Mouse (Mus musculus): ENCODE data around the gene Pgf.

The Pgf gene

GRCm38 (mm10) chr12:85196191-85196590 lies 18.6 kb upstream of the Pgf start:
- peaks cover 42% of the 10 kb centered on the region for H3K4me1 ChIP-seq (replicated peaks; ENCODE audit: low read depth, low read length)
- TF ChIP-seq POU5F1 (IDR thresholded peaks at IDR 0.05; ENCODE audit: borderline replicate concordance, low read length) (no peak), NANOG (IDR thresholded peaks at IDR 0.05; ENCODE audit: borderline replicate concordance, low read length) (no peak), CTCF (conservative IDR thresholded peaks at IDR 0.05; ENCODE audit: low read length) (no peak)
- H3K4me3 ChIP-seq (replicated peaks; ENCODE audit: low read length) = no peak overlapping the region

GRCm38 (mm10) chr12:85195086-85195485 lies 17.5 kb upstream of the Pgf start:
- peaks cover 41% of the 10 kb centered on the region for H3K4me1 ChIP-seq (replicated peaks; ENCODE audit: low read depth, low read length)
- no peaks in the 10 kb centered on the region for H3K9me3 ChIP-seq (ENCODE audit: low read length)
- TF ChIP-seq NANOG (IDR thresholded peaks at IDR 0.05; ENCODE audit: borderline replicate concordance, low read length) (no peak), POU5F1 (IDR thresholded peaks at IDR 0.05; ENCODE audit: borderline replicate concordance, low read length) (no peak), CTCF (conservative IDR thresholded peaks at IDR 0.05; ENCODE audit: low read length) (no peak)
- no peaks in the 10 kb centered on the region for H3K36me3 ChIP-seq (ENCODE audit: insufficient read depth, low read length)
- no peak overlapping the region for H3K4me3 ChIP-seq (replicated peaks; ENCODE audit: low read length)
- H3K27me3 ChIP-seq (ENCODE audit: insufficient read depth, low read length) = peaks cover 32% of the 10 kb centered on the region

More at GRCm38 (mm10) chr12:85196191-85196590, 18.6 kb upstream of the Pgf start:
- H3K27me3 ChIP-seq (ENCODE audit: insufficient read depth, low read length) = peaks cover 32% of the 10 kb centered on the region
- no peaks in the 10 kb centered on the region for H3K9me3 ChIP-seq (ENCODE audit: low read length)
- no peaks in the 10 kb centered on the region for H3K36me3 ChIP-seq (ENCODE audit: insufficient read depth, low read length)

- H3K9me3 ChIP-seq (ENCODE audit: low read length) = no peaks in the 10 kb centered on the region
- no peaks in the 10 kb centered on the region for H3K36me3 ChIP-seq (ENCODE audit: insufficient read depth, low read length)
- TF ChIP-seq NANOG (IDR thresholded peaks at IDR 0.05; ENCODE audit: borderline replicate concordance, low read length) = no peak
- no peak for TF ChIP-seq POU5F1 (IDR thresholded peaks at IDR 0.05; ENCODE audit: borderline replicate concordance, low read length)
- TF ChIP-seq CTCF (conservative IDR thresholded peaks at IDR 0.05; ENCODE audit: low read length) = no peak
- H3K4me1 ChIP-seq (replicated peaks; ENCODE audit: low read depth, low read length) = peaks cover 44% of the 10 kb centered on the region
- peaks cover 32% of the 10 kb centered on the region for H3K27me3 ChIP-seq (ENCODE audit: insufficient read depth, low read length)
- no peak overlapping the region for H3K4me3 ChIP-seq (replicated peaks; ENCODE audit: low read length)
Observed at GRCm38 (mm10) chr12:85194623-85195018, 17.0 kb upstream of the Pgf start.

- peaks cover 32% of the 10 kb centered on the region for H3K27me3 ChIP-seq (ENCODE audit: insufficient read depth, low read length)
- H3K36me3 ChIP-seq (ENCODE audit: insufficient read depth, low read length) = no peaks in the 10 kb centered on the region
- peaks cover 40% of the 10 kb centered on the region for H3K4me1 ChIP-seq (replicated peaks; ENCODE audit: low read depth, low read length)
- no peak overlapping the region for H3K4me3 ChIP-seq (replicated peaks; ENCODE audit: low read length)
- no peaks in the 10 kb centered on the region for H3K9me3 ChIP-seq (ENCODE audit: low read length)
- no peak for TF ChIP-seq CTCF (conservative IDR thresholded peaks at IDR 0.05; ENCODE audit: low read length)
- no peak for TF ChIP-seq NANOG (IDR thresholded peaks at IDR 0.05; ENCODE audit: borderline replicate concordance, low read length)
- TF ChIP-seq POU5F1 (IDR thresholded peaks at IDR 0.05; ENCODE audit: borderline replicate concordance, low read length) = no peak
Observed at GRCm38 (mm10) chr12:85193923-85194622, 16.5 kb upstream of the Pgf start.

GRCm38 (mm10) chr12:85193146-85193545 lies 15.6 kb upstream of the Pgf start:
- no peaks in the 10 kb centered on the region for H3K36me3 ChIP-seq (ENCODE audit: insufficient read depth, low read length)
- TF ChIP-seq NANOG (IDR thresholded peaks at IDR 0.05; ENCODE audit: borderline replicate concordance, low read length) = no peak
- TF ChIP-seq POU5F1 (IDR thresholded peaks at IDR 0.05; ENCODE audit: borderline replicate concordance, low read length) = no peak
- TF ChIP-seq CTCF (conservative IDR thresholded peaks at IDR 0.05; ENCODE audit: low read length) = no peak
- no peaks in the 10 kb centered on the region for H3K9me3 ChIP-seq (ENCODE audit: low read length)
- H3K4me1 ChIP-seq (replicated peaks; ENCODE audit: low read depth, low read length) = peaks cover 37% of the 10 kb centered on the region
- peaks cover 32% of the 10 kb centered on the region for H3K27me3 ChIP-seq (ENCODE audit: insufficient read depth, low read length)
- H3K4me3 ChIP-seq (replicated peaks; ENCODE audit: low read length) = no peak overlapping the region

GRCm38 (mm10) chr12:85192461-85193108 lies 15.0 kb upstream of the Pgf start:
- peaks cover 32% of the 10 kb centered on the region for H3K27me3 ChIP-seq (ENCODE audit: insufficient read depth, low read length)
- H3K4me3 ChIP-seq (replicated peaks; ENCODE audit: low read length) = peak overlapping the region; percentile 64
- H3K36me3 ChIP-seq (ENCODE audit: insufficient read depth, low read length) = no peaks in the 10 kb centered on the region
- H3K9me3 ChIP-seq (ENCODE audit: low read length) = no peaks in the 10 kb centered on the region
- peaks cover 35% of the 10 kb centered on the region for H3K4me1 ChIP-seq (replicated peaks; ENCODE audit: low read depth, low read length)
- no peak for TF ChIP-seq POU5F1 (IDR thresholded peaks at IDR 0.05; ENCODE audit: borderline replicate concordance, low read length)
- TF ChIP-seq CTCF (conservative IDR thresholded peaks at IDR 0.05; ENCODE audit: low read length) = no peak
- TF ChIP-seq NANOG (IDR thresholded peaks at IDR 0.05; ENCODE audit: borderline replicate concordance, low read length) = no peak

- Histone ChIP-seq H3K9me3 (ENCODE audit: low read length) (no peaks in the 10 kb centered on the region), H3K36me3 (ENCODE audit: insufficient read depth, low read length) (no peaks in the 10 kb centered on the region), H3K4me3 (replicated peaks; ENCODE audit: low read length) (peak overlapping the region; percentile 27), H3K27me3 (ENCODE audit: insufficient read depth, low read length) (peaks cover 45% of the 10 kb centered on the region), H3K4me1 (replicated peaks; ENCODE audit: low read depth, low read length) (peaks cover 22% of the 10 kb centered on the region)
- TF ChIP-seq CTCF (conservative IDR thresholded peaks at IDR 0.05; ENCODE audit: low read length) = no peak
- no peak for TF ChIP-seq NANOG (IDR thresholded peaks at IDR 0.05; ENCODE audit: borderline replicate concordance, low read length)
- no peak for TF ChIP-seq POU5F1 (IDR thresholded peaks at IDR 0.05; ENCODE audit: borderline replicate concordance, low read length)
Observed at GRCm38 (mm10) chr12:85190290-85190689, 12.7 kb upstream of the Pgf start.

- Histone ChIP-seq H3K9me3 (ENCODE audit: low read length) (no peaks in the 10 kb centered on the region; the same call in 1 of the 2 replicates), H3K36me3 (ENCODE audit: insufficient read depth, low read length) (no peaks in the 10 kb centered on the region), H3K4me3 (replicated peaks; ENCODE audit: low read length) (no peak overlapping the region), H3K4me1 (replicated peaks; ENCODE audit: low read depth, low read length) (peaks cover 19% of the 10 kb centered on the region), H3K27me3 (ENCODE audit: insufficient read depth, low read length) (peaks cover 48% of the 10 kb centered on the region)
- TF ChIP-seq POU5F1 (IDR thresholded peaks at IDR 0.05; ENCODE audit: borderline replicate concordance, low read length) (no peak), NANOG (IDR thresholded peaks at IDR 0.05; ENCODE audit: borderline replicate concordance, low read length) (no peak), CTCF (conservative IDR thresholded peaks at IDR 0.05; ENCODE audit: low read length) (no peak)
Observed at GRCm38 (mm10) chr12:85186361-85186760, 8.8 kb upstream of the Pgf start.

Data from E14TG2a.4 (cell line).